Mouse (Mus musculus): ENCODE data around the gene Sync. TPM values are rescaled to one million over a fixed set of nuclear protein-coding genes. Genes with fewer than 3 reads are reported as not detected.

The Sync gene
- polyA plus RNA-seq, 1 experiment from 2014 or later: 0.40 TPM

DNA sequence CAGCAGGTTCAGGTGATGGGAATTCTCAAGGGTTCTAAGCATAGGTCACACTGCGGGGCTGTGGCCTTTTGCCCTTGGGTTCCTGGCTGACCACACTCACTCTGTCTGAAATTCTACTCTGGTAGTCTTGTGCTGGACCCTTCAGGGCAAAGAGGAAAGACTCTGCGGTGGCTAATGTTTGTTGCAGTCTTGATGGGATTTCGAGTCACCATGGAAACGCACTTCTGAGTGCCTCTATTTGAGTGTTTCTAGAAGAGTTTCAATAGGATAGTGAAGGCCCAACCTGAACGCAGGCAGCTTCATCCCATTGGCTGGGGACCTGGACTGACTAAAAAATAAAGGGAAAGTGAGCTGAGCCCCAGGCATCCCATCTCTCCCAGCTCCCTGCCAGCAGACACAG is 20.6 kb upstream of the Sync start:
- no peak overlapping the region for H3K27ac ChIP-seq
- ATAC-seq (ENCODE audit: low FRiP score): no peak

DNA sequence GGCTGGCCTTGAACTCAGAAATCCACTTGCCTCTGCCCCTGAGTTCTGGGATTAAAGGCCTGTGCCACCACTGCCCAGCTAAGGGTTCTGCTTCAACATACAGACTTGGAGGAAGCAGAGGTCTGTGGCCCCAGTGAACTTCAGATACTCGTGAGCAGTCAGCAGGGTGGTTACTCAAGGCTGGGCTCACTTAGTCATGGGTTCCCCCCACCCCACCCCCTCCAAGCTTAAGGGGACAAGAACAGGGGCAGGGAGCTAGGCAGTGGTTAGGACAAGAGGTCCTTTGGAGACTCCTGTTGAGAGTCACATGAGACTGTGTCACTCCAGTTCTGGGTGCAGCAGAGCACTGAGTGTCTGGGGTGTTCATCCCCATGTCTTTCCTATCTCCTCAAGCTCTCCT is 18.7 kb upstream of the Sync start:
- no peak overlapping the region for H3K4me3 ChIP-seq (replicated peaks)
- H3K27ac ChIP-seq: no peak overlapping the region
- no peak for ATAC-seq (ENCODE audit: low FRiP score)
- H3K9me3 ChIP-seq: no peaks in the 10 kb centered on the region
- no peaks in the 10 kb centered on the region for H3K36me3 ChIP-seq (replicated peaks)
- peaks cover under 1% of the 10 kb centered on the region; the same call in 1 of the 2 replicates for H3K4me1 ChIP-seq
- H3K4me2 ChIP-seq: no peak overlapping the region
- no peak overlapping the region for H3K9ac ChIP-seq
- 66% methylated on average over 1 of the region's 1 CpGs for WGBS
- H3K27me3 ChIP-seq: peaks cover 8% of the 10 kb centered on the region; the same call in 1 of the 2 replicates

More for the DNA sequence above, 20.6 kb upstream of the Sync start:
- H3K36me3 ChIP-seq (replicated peaks): no peaks in the 10 kb centered on the region
- H3K4me3 ChIP-seq (replicated peaks): no peak overlapping the region
- H3K4me1 ChIP-seq: peaks cover 8% of the 10 kb centered on the region
- no peaks in the 10 kb centered on the region; the same call in 1 of the 2 replicates for H3K27me3 ChIP-seq
- no peak overlapping the region for H3K4me2 ChIP-seq
- 58% methylated on average over 5 of the region's 5 CpGs for WGBS
- no peak overlapping the region for H3K9ac ChIP-seq
- H3K9me3 ChIP-seq: no peaks in the 10 kb centered on the region

DNA sequence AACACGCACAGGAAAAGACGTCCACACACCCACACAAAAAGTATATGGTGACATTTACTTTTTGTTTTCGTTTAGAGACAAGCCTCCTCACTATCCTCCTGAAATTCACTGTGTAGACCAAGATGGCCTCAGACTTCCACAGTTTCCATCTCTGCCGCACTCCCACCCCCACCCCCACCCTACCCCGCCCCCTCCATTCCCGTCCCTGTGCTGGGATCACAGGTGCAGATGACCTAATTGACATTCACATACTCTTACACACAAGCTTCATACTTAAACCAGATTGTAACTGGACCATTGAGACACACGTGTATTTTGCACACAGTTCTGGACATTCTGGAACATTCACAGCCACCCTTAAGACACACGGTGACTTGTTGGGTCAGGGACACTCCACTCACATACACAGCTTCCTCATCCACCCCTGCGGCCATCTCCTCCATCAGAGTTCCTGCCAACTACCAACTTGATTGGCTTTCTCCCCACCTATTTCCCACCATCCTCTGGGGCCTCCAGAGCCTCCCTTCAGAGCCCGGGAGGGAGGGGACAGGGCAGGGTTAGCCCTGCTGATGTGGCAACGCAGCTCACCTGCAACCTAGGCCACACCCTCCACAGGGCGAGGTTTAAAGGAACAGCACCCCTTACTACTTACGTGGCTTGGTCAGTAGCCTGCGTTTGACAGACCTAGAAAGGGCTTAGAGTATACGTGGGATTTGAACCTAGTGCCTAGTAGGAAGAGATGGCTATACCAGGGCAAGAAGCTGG is 15.2 kb upstream of the Sync start:
- WGBS: 22% methylated on average over 15 of the region's 15 CpGs
- Histone ChIP-seq H3K4me2 (no peak overlapping the region), H3K27ac (no peak overlapping the region), H3K4me3 (replicated peaks) (no peak overlapping the region), H3K4me1 (0 out of 2 replicates have a peak, but pooled peaks cover 6% of the 10 kb centered on the region), H3K36me3 (replicated peaks) (no peaks in the 10 kb centered on the region), H3K9me3 (no peaks in the 10 kb centered on the region), H3K9ac (no peak overlapping the region), H3K27me3 (peaks cover 8% of the 10 kb centered on the region; the same call in 1 of the 2 replicates)
- ATAC-seq (ENCODE audit: low FRiP score): no peak

DNA sequence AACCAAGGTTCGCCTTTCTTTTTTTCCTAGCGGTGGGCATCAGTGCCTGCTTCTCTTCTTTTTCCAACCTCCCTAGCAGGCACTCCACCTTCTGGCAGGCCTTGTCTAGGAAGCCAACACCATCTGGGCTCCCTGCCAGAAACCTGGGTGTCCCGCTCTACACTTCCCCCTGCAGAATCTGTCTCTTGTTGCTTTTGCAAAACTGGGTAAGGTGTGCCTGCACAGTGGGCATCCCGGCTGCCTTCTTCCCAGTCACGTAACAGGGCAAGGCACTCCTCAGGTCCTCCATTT is 14.7 kb upstream of the Sync start:
- no peak for ATAC-seq (ENCODE audit: low FRiP score)
- Histone ChIP-seq H3K4me3 (replicated peaks) (no peak overlapping the region), H3K27me3 (peaks cover 8% of the 10 kb centered on the region; the same call in 1 of the 2 replicates), H3K9me3 (no peaks in the 10 kb centered on the region), H3K27ac (no peak overlapping the region), H3K4me2 (no peak overlapping the region), H3K4me1 (0 out of 2 replicates have a peak, but pooled peaks cover 6% of the 10 kb centered on the region), H3K9ac (no peak overlapping the region), H3K36me3 (replicated peaks) (no peaks in the 10 kb centered on the region)
- WGBS: 41% methylated on average over 5 of the region's 5 CpGs

DNA sequence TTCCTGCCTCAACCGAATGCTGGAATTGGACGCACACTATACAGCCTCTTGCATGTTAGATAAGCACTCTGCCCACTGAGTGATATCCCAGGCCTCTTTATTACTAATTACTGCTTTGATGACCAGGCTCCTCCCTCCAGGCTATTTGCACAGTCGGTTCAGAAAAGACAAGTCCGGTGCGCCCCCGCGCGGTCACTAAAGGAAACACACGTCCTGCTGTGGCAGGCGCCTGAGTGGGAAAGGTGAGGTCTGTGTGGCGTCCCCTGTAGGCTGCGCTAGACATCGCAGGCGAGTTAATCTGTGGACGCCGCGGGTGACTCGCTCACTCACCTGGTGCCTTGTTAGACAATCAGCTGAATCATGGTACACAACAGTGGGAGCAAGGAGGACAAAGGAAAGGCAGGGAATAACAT is 11.0 kb upstream of the Sync start:
- H3K27ac ChIP-seq: no peak overlapping the region
- 0 out of 2 replicates have a peak, but pooled peaks cover 6% of the 10 kb centered on the region for H3K4me1 ChIP-seq
- ATAC-seq (ENCODE audit: low FRiP score): peak; percentile 69
- no peak overlapping the region for H3K4me2 ChIP-seq
- WGBS: 2% methylated on average over 18 of the region's 18 CpGs
- no peaks in the 10 kb centered on the region for H3K9me3 ChIP-seq
- no peak overlapping the region for H3K9ac ChIP-seq
- no peak overlapping the region for H3K4me3 ChIP-seq (replicated peaks)
- H3K36me3 ChIP-seq (replicated peaks): no peaks in the 10 kb centered on the region
- peaks cover 8% of the 10 kb centered on the region; the same call in 1 of the 2 replicates for H3K27me3 ChIP-seq

DNA sequence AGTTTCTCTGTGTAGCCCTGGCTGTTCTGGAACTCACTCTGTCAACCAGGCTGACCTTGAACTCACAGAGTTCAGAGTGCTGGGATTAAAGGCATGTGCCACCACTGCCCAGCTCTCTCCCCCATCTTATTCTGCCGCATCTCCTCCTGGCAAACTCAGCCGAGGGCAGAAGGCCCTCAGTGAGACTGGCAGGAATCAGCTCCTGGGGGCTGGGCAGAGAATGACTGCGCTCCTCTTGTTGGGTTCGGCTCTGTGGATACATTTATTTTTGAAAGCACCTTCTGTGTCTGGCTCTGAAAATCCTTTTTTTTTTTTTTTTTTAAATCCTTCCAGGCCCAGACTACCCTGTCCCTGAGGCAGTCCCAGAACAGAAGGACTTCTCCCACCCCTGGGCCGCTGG is 4.6 kb upstream of the Sync start:
- Histone ChIP-seq H3K36me3 (replicated peaks) (no peaks in the 10 kb centered on the region), H3K27me3 (peaks cover 24% of the 10 kb centered on the region), H3K27ac (no peak overlapping the region), H3K4me2 (no peak overlapping the region), H3K4me3 (replicated peaks) (no peak overlapping the region), H3K4me1 (peaks cover 15% of the 10 kb centered on the region), H3K9ac (no peak overlapping the region), H3K9me3 (no peaks in the 10 kb centered on the region)
- 81% methylated on average over 5 of the region's 5 CpGs for WGBS
- no peak for ATAC-seq (ENCODE audit: low FRiP score)

DNA sequence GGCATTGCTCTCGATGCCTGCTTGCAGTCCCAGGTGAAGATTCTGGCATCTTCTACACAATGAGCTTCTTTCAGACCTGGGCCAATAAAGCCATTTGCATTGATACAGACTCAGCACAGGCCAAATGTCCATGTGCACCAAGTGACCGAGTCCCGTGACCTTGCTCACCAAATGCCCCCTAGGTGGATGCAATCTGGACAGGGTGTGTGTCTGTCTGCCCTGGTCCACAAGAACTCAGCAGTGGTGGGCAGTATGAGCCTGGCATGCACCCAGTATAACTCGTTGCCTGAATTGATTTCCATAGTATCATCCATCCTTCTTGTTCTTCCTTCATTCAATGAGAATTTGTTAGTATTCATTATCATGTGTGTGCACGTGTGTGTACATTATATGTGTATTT is 4.2 kb upstream of the Sync start:
- Histone ChIP-seq H3K27ac (no peak overlapping the region), H3K9ac (no peak overlapping the region), H3K9me3 (no peaks in the 10 kb centered on the region), H3K4me3 (replicated peaks) (no peak overlapping the region), H3K4me2 (no peak overlapping the region), H3K36me3 (replicated peaks) (no peaks in the 10 kb centered on the region), H3K4me1 (peaks cover 16% of the 10 kb centered on the region), H3K27me3 (peaks cover 27% of the 10 kb centered on the region)
- no peak for ATAC-seq (ENCODE audit: low FRiP score)
- WGBS: 85% methylated on average over 5 of the region's 5 CpGs

DNA sequence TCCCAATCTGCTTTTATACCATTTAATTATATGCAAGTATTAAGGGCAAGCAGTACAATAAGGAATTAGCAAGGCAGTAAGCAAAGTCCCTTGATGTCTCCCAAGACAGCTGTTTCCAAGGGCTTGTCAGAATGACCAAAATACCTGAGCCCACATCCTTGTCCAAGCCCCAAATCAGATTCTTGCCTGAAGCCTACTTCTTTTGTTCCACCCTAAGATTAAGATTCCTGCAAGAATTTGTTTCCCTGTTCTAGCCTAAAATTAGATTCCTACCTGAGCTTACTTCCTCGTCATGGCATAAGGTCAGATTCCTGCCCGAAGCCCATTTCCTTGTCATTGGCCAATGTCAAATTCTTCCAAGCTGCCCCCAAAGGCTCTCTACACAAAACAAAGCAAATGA is 2.7 kb upstream of the Sync start:
- H3K4me3 ChIP-seq (replicated peaks): no peak overlapping the region
- no peaks in the 10 kb centered on the region for H3K36me3 ChIP-seq (replicated peaks)
- no peak for ATAC-seq (ENCODE audit: low FRiP score)
- WGBS: 87% methylated on average over 2 of the region's 2 CpGs
- no peak overlapping the region for H3K4me2 ChIP-seq
- H3K9me3 ChIP-seq: no peaks in the 10 kb centered on the region
- peaks cover 33% of the 10 kb centered on the region for H3K27me3 ChIP-seq
- H3K4me1 ChIP-seq: peaks cover 16% of the 10 kb centered on the region
- H3K27ac ChIP-seq: no peak overlapping the region
- H3K9ac ChIP-seq: no peak overlapping the region

DNA sequence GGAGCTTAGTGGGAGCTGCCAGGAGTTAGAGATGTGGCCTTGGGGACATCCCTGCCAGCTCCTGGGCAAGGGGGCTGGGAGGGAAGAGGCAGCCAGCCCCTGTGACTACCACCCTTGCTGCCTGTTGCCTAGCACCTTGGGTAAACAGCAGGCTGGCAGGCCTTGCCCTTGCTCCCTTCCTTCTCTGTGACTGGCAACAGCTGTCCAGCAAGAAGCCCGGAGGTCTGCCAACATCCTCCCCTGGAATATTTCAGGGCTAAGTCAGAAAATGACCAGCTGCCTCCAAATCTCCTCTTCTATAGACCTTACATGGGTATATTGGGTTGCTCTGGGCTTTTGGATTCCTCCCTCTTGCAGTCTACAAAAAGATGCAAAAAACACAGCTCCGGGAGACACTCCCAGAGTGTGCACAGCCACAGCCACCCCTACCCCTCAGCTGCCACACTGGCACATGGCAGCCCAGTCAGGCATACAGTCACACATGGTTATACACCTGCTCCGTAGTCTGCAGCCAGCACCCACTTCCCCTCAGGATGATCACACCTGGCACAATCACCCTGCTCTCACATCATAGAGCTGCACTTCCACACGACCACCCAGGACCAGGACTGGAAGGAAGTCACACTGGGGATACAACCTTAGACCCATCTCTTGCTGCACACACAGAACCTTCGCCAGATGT is 1.3 kb upstream of the Sync start:
- H3K4me1 ChIP-seq: peaks cover 16% of the 10 kb centered on the region
- peaks cover 33% of the 10 kb centered on the region for H3K27me3 ChIP-seq
- peak overlapping the region; percentile 96 for H3K4me2 ChIP-seq
- no peaks in the 10 kb centered on the region for H3K9me3 ChIP-seq
- H3K9ac ChIP-seq: peak overlapping the region; percentile 59; the same call in 1 of the 2 replicates
- WGBS: 63% methylated on average over 5 of the region's 5 CpGs
- no peaks in the 10 kb centered on the region for H3K36me3 ChIP-seq (replicated peaks)
- no peak overlapping the region for H3K27ac ChIP-seq
- no peak overlapping the region; the same call in 1 of the 2 replicates for H3K4me3 ChIP-seq (replicated peaks)
- no peak for ATAC-seq (ENCODE audit: low FRiP score)

DNA sequence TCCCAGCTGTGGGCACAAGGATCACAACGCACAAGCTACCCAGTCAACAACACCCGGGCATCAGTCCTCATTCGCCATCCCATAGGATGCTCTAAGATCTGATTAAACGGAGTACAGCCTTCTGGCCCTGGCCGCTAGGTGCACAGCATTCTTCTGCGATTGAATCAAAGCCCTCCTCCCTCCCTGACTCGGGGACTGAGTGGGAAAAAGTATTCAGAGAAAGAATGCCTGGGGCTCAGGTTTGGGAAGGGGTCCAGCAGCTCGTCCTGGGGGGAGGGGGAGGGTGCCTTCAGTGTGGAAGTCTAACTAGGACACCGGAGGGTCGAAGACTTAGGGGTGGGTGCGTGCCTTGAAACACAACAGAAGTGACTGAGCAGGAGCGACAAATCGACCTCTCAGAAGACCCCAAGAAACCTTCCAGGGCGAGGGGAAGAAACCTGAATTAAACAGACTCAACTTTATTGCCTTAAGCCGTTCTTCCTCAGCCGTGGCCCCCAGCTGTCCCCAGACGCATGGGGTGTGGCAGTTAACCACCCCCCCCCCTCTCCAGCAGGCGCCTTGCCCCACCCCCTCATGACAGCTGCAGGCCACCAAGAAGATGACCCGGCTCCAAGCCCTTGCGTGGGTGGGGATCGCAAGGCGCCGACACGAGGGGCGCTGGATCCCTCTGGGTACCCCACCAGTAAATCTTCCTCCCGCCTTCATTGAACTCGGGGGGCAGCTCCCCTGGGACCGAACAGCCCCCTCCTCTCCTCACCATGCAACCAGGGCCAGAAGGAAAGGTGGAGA is 540 bp upstream of the Sync start:
- Histone ChIP-seq H3K4me3 (replicated peaks) (peak overlapping the region; percentile 50), H3K9ac (peak overlapping the region; percentile 59), H3K4me1 (peaks cover 16% of the 10 kb centered on the region), H3K9me3 (no peaks in the 10 kb centered on the region), H3K4me2 (peak overlapping the region; percentile 96), H3K36me3 (replicated peaks) (no peaks in the 10 kb centered on the region), H3K27ac (no peak overlapping the region), H3K27me3 (peaks cover 33% of the 10 kb centered on the region)
- WGBS: 2% methylated on average over 28 of the region's 28 CpGs
- ATAC-seq (ENCODE audit: low FRiP score): peak; percentile 33

DNA sequence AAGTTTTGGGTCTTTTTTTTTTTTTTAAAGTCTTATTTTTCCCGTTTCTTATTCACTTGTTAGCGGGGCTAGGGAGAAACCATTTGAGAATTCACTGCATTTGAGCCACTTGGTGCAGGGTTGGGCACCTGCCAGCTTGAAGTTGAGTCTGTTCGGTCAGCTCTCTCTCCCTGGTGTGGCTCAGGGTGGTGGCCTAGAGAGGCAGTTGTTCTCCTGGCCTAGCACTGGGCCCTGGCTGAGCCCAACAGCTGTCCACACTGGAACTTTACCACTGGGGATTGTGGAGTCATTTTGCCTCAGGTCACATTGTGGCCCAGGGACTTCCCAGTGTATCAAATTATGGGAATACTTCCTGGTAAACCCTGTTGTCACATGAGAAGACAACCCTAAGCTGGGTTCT is 650 bp downstream of the Sync start:
- Histone ChIP-seq H3K4me1 (peaks cover 16% of the 10 kb centered on the region), H3K36me3 (replicated peaks) (no peaks in the 10 kb centered on the region), H3K4me2 (peak overlapping the region; percentile 96), H3K4me3 (replicated peaks) (peak overlapping the region; percentile 50), H3K27me3 (peaks cover 35% of the 10 kb centered on the region), H3K27ac (no peak overlapping the region), H3K9me3 (no peaks in the 10 kb centered on the region), H3K9ac (no peak overlapping the region)
- 39% methylated on average over 3 of the region's 3 CpGs for WGBS
- no peak for ATAC-seq (ENCODE audit: low FRiP score)

DNA sequence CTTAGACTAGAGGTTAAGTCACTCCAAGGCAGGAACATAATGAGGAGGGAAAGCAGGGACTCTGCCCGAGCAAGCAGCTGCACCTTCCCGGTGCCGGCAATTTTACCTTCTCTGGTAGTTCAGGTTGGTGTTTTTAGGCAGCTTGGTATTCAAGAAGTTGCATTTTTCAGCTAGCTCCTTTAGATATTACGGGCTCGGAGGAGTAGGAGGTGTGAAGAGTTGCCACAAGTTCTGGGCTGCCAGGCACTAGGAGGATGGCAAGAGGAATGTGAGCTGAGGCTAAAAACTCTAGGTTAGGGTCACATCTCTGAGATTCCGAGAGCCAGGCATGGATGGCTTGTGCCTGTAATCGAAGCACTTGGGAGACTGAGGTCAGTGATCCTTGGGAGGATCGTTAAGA is 2.3 kb downstream of the Sync start:
- H3K9me3 ChIP-seq: no peaks in the 10 kb centered on the region
- H3K36me3 ChIP-seq (replicated peaks): no peaks in the 10 kb centered on the region
- H3K9ac ChIP-seq: no peak overlapping the region
- H3K4me3 ChIP-seq (replicated peaks): no peak overlapping the region
- WGBS: 94% methylated on average over 8 of the region's 8 CpGs
- H3K4me1 ChIP-seq: peaks cover 16% of the 10 kb centered on the region
- H3K4me2 ChIP-seq: no peak overlapping the region
- H3K27me3 ChIP-seq: peaks cover 42% of the 10 kb centered on the region
- no peak overlapping the region for H3K27ac ChIP-seq
- no peak for ATAC-seq (ENCODE audit: low FRiP score)
